Comparison of ENCODE assay signal across 11 mouse cellular contexts in the genomic region with DNA sequence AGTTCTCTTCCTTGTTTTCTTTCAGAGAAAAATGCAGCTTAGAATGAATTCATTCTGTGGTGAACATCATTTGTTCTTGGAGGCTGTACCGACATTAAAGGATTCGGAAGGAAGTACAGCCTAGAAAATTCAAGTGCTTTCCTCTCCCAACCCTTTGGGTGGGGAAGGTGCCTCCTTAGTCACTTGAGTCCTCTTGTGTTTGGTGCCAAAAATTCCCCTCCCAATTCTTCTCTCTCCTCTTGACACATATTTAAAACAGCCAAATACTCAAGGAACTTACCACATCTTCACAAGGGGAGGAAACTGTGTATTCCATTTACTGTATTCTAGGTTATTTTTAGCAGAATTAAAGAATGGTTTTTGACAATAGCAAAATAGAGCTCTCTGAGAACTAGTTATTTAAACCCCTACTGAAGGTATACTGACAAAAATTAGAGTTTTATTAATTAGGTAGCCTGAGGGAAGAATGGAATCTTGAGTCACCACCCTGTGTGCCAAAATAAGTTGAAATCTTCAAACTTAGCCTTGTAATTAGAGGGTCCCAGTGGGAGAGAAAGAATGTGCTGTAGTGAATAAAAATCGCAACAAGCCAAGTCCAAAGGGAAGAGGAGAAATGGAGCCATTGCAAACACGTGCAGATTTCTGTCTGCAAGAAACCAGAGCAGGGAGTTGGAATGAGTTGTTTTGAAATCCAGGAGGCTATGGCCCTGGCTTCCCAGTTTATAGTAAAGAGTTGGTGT.
DNase-seq lines count a peak whose midpoint lies in the region; ATAC-seq and TF ChIP-seq lines count a peak whose summit lies in the region.
"Had no signal": no experiment of that assay in that cellular context is flagged by ENCODE, and none has a peak within 500 bp of the region (broad histone marks: within the 10 kb centered on the region; RNA-seq: fewer than 3 reads in every experiment).

No protein-coding gene starts in this region.

- H3K9me3 ChIP-seq in midbrain, embryonic 13.5 days = no peaks in the 10 kb centered on the region
- H3K9me3 ChIP-seq in midbrain, postnatal 0 days (ENCODE audit: low read length) = no peaks in the 10 kb centered on the region
- no peaks in the 10 kb centered on the region for H3K9me3 ChIP-seq in embryonic facial prominence, embryonic 13.5 days
- H3K9me3 ChIP-seq in limb, embryonic 15.5 days = no peaks in the 10 kb centered on the region
- H3K9me3 ChIP-seq in heart, embryonic 11.5 days (replicated peaks; ENCODE audit: control insufficient read depth, low read length) = no peaks in the 10 kb centered on the region
- H3K9me3 ChIP-seq: megakaryocyte, embryonic 14.5 days had no signal

- peaks cover 7% of the 10 kb centered on the region; the same call in 1 of the 2 replicates for H3K4me1 ChIP-seq in midbrain, embryonic 13.5 days (replicated peaks)
- no peaks in the 10 kb centered on the region; the same call in 1 of the 2 replicates for H3K4me1 ChIP-seq in midbrain, postnatal 0 days (ENCODE audit: insufficient read depth, low read length)
- H3K4me1 ChIP-seq in embryonic facial prominence, embryonic 13.5 days = peaks cover 4% of the 10 kb centered on the region; the same call in 1 of the 2 replicates
- peaks cover 4% of the 10 kb centered on the region; the same call in 1 of the 2 replicates for H3K4me1 ChIP-seq in limb, embryonic 15.5 days
- no peaks in the 10 kb centered on the region for H3K4me1 ChIP-seq in heart, embryonic 11.5 days (ENCODE audit: control insufficient read depth, insufficient read depth, low read length)
- H3K4me1 ChIP-seq: megakaryocyte, embryonic 14.5 days had no signal

- no peak overlapping the region for H3K4me3 ChIP-seq in midbrain, embryonic 13.5 days (replicated peaks)
- no peak overlapping the region for H3K4me3 ChIP-seq in midbrain, postnatal 0 days (ENCODE audit: low read depth, low read length)
- no peak overlapping the region for H3K4me3 ChIP-seq in embryonic facial prominence, embryonic 13.5 days
- H3K4me3 ChIP-seq in limb, embryonic 15.5 days = no peak overlapping the region
- H3K4me3 ChIP-seq in heart, embryonic 11.5 days (ENCODE audit: low read depth, low read length) = no peak overlapping the region
- H3K4me3 ChIP-seq: megakaryocyte, embryonic 14.5 days had no signal

- peak overlapping the region; percentile 37; the same call in 1 of the 2 replicates for H3K27ac ChIP-seq in midbrain, embryonic 13.5 days
- no peak overlapping the region for H3K27ac ChIP-seq in midbrain, postnatal 0 days (ENCODE audit: low read depth, low read length)
- no peak overlapping the region for H3K27ac ChIP-seq in embryonic facial prominence, embryonic 13.5 days
- H3K27ac ChIP-seq in limb, embryonic 15.5 days = peak overlapping the region; percentile 27; the same call in 1 of the 2 replicates
- H3K27ac ChIP-seq in heart, embryonic 11.5 days (ENCODE audit: low read depth, low read length) = no peak overlapping the region

- no peak for TF ChIP-seq CTCF in midbrain, postnatal 0 days (IDR thresholded peaks at IDR 0.05)

- ATAC-seq in midbrain, embryonic 13.5 days = 0 out of 2 replicates have a peak, but pooled peaks have one; percentile 50
- no peak for ATAC-seq in midbrain, postnatal 0 days (ENCODE audit: low FRiP score)
- ATAC-seq in embryonic facial prominence, embryonic 13.5 days (ENCODE audit: insufficient number of reproducible peaks, insufficient read depth, low FRiP score, low TSS enrichment, low read depth) = no peak
- no peak for ATAC-seq in limb, embryonic 15.5 days (ENCODE audit: insufficient number of reproducible peaks, low FRiP score, low TSS enrichment, low read depth)
- no peak for ATAC-seq in heart, embryonic 11.5 days (replicated peaks; ENCODE audit: insufficient number of reproducible peaks, low FRiP score, low TSS enrichment)

- 46% methylated on average over 4 of the region's 4 CpGs for WGBS in midbrain, embryonic 13.5 days
- 40% methylated on average over 4 of the region's 4 CpGs for WGBS in midbrain, postnatal 0 days
- WGBS in embryonic facial prominence, embryonic 13.5 days = 39% methylated on average over 4 of the region's 4 CpGs
- WGBS in limb, embryonic 15.5 days = 27% methylated on average over 4 of the region's 4 CpGs
- WGBS in heart, embryonic 11.5 days (ENCODE audit: insufficient replicate concordance) = 59% methylated on average over 4 of the region's 4 CpGs

- no peak overlapping the region for H3K9ac ChIP-seq in midbrain, embryonic 13.5 days (replicated peaks)
- H3K9ac ChIP-seq in midbrain, postnatal 0 days (replicated peaks; ENCODE audit: low read length, poor library complexity, severe bottlenecking) = no peak overlapping the region
- no peak overlapping the region for H3K9ac ChIP-seq in embryonic facial prominence, embryonic 13.5 days
- no peak overlapping the region for H3K9ac ChIP-seq in limb, embryonic 15.5 days
- no peak overlapping the region for H3K9ac ChIP-seq in heart, embryonic 11.5 days (ENCODE audit: low read depth, low read length)

- no peaks in the 10 kb centered on the region for H3K27me3 ChIP-seq in midbrain, embryonic 13.5 days
- H3K27me3 ChIP-seq in midbrain, postnatal 0 days (ENCODE audit: insufficient read depth, low read length) = no peaks in the 10 kb centered on the region
- H3K27me3 ChIP-seq in embryonic facial prominence, embryonic 13.5 days = no peaks in the 10 kb centered on the region
- H3K27me3 ChIP-seq in limb, embryonic 15.5 days = no peaks in the 10 kb centered on the region
- no peaks in the 10 kb centered on the region for H3K27me3 ChIP-seq in heart, embryonic 11.5 days (ENCODE audit: control insufficient read depth, insufficient read depth, low read length)
- H3K27me3 ChIP-seq: megakaryocyte, embryonic 14.5 days had no signal

- H3K36me3 ChIP-seq in midbrain, embryonic 13.5 days = no peaks in the 10 kb centered on the region
- no peaks in the 10 kb centered on the region for H3K36me3 ChIP-seq in midbrain, postnatal 0 days (ENCODE audit: insufficient read depth, low read length)
- no peaks in the 10 kb centered on the region for H3K36me3 ChIP-seq in embryonic facial prominence, embryonic 13.5 days
- H3K36me3 ChIP-seq in limb, embryonic 15.5 days = no peaks in the 10 kb centered on the region
- no peaks in the 10 kb centered on the region for H3K36me3 ChIP-seq in heart, embryonic 11.5 days (ENCODE audit: control insufficient read depth, insufficient read depth, low read length)

- DNase-seq in midbrain, postnatal 0 days (ENCODE audit: low spot score) = no peak
- peak; percentile 3 for DNase-seq in skeletal muscle tissue, adult 2 months (ENCODE audit: low read depth, low spot score)
- DNase-seq in T-cell, adult 2 months (ENCODE audit: low spot score) = no peak
- DNase-seq in thymus, postnatal 25 days = no peak
- DNase-seq: cerebellum, postnatal 14 days; right cerebral cortex, postnatal 4 days had no signal

- H3K4me2 ChIP-seq in midbrain, embryonic 13.5 days (replicated peaks) = no peak overlapping the region
- no peak overlapping the region for H3K4me2 ChIP-seq in midbrain, postnatal 0 days (ENCODE audit: low read depth, low read length, poor library complexity, severe bottlenecking)
- H3K4me2 ChIP-seq in embryonic facial prominence, embryonic 13.5 days = peak overlapping the region; percentile 24; the same call in 1 of the 2 replicates
- 0 out of 2 replicates have a peak overlapping the region, but pooled peaks have one; percentile 12 for H3K4me2 ChIP-seq in limb, embryonic 15.5 days
- H3K4me2 ChIP-seq in heart, embryonic 11.5 days = no peak overlapping the region

Comparison
In these comparisons a context has a peak if more than half of its experiments do, and no peak if none do; other contexts are left out.
1. H3K27ac ChIP-seq: peak in midbrain, embryonic 13.5 days (single experiment) and limb, embryonic 15.5 days (single experiment); none in midbrain, postnatal 0 days (single experiment), embryonic facial prominence, embryonic 13.5 days (single experiment) and heart, embryonic 11.5 days (single experiment).
2. H3K4me2 ChIP-seq: peak in embryonic facial prominence, embryonic 13.5 days (single experiment) and limb, embryonic 15.5 days (single experiment); none in midbrain, embryonic 13.5 days (single experiment), midbrain, postnatal 0 days (single experiment) and heart, embryonic 11.5 days (single experiment).